Mouse (Mus musculus): ENCODE results near the gene Serpina1c.
"Not testable (repeated sequence)": the region's sequence is repeated elsewhere in the genome, so short reads cannot be mapped to it uniquely, and the experiment has no call there.

The Serpina1c gene

GRCm38 (mm10) chr12:103904837-103905340 is at the start of gene Serpina1c:
Serpina1c (minus strand) TSS chr12:103904887.
- DNase-seq (ENCODE audit: extremely low read depth, low read depth): not testable (repeated sequence)

DNA sequence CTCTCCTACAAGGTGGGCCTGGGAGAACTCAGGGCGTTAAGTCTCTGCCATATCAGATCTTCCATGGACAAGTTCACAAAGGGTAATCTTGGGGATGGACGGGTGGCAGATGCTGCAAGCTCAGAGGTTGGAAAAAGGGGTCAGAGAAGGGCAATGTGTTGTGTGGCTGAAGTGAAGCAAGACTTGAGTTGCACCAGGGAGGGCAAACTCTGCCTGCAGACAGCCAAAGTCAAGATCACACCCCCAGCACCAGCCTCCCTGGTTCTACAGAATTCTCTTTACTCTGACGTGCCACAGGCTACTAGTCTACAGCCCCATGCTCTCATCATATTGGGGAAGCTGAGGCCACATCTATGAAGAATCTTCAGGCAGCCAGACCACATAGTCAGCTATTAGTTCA is 48.3 kb upstream of the Serpina1c start:
- DNase-seq (ENCODE audit: extremely low read depth, low read depth): not testable (repeated sequence)

DNA sequence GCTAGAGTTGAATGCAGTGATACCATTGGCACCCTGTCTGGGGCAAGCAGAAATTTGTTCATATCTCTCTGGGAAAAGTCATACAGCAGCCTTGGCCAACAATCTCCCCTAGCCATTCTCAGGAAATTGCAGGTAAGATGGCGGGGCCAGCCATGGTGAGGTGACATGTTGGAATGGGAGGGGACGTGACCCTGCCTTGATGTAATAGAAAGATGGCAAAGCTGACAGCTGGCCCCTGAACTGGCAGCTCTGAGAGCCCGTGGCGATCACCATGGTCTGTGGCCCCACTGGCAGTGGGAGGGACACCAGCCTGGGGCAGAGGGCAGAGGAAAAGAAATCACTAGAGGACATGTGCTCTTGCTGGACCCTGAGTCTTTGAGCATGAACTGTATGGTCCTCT is 41.6 kb upstream of the Serpina1c start:
- no peak for DNase-seq (ENCODE audit: extremely low read depth, low read depth)

GRCm38 (mm10) chr12:103909181-103909580 is 4.5 kb upstream of the Serpina1c start:
- not testable (repeated sequence) for DNase-seq (ENCODE audit: extremely low read depth, low read depth)

- DNase-seq (ENCODE audit: extremely low read depth, low read depth): not testable (repeated sequence)
Measured at GRCm38 (mm10) chr12:103907746-103908145, 3.1 kb upstream of the Serpina1c start.

- DNase-seq (ENCODE audit: extremely low read depth, low read depth): not testable (repeated sequence)
Measured at GRCm38 (mm10) chr12:103901929-103902328, 2.8 kb downstream of the Serpina1c start.

- DNase-seq (ENCODE audit: extremely low read depth, low read depth): not testable (repeated sequence)
Measured at GRCm38 (mm10) chr12:103866873-103867272, 37.8 kb downstream of the Serpina1c start.

DNA sequence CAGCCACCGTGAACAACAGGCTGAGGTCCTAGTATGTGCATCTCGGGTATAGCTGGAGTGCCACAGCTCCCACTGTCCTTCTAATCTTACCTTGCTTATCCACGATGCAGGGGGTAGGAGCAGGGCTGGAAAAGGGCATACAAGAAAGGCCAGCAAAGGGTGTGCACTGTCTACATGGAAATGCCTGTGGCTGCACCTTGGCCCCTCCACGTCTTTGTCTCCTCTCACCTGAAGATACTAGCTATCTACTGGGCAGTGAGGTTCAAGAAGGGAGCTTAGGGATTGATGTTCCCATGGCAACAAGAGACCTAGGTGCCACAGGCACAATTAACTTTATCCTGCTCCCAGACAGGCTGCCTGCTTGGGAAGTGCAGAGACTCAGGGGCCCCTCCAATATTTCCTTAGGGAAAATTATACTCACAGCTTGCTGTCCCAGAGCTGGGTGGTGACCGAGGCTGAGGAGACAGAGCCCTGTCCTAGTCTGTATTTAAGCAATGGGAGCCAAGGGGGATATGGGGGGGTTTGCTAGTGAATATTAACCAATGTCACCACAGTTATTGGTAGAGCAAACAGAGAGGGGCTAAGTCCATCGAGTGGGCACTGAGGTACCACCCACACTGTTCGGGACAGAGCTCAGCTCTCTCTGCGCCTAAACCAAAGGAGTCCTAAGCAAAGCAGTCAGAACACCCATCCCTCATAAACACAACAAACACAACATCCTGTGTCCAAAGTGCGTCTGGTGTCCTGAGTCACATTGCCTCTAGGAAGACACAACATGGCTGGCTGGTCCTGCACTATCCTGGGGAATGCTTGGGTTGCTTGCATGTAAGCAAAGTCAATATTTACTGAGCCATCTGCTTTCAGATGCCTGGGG is 41.3 kb downstream of the Serpina1c start, which contains the start of gene Serpina1a:
TSS of gene Serpina1a (minus strand) at position 462 of the 874 bp plus-strand sequence.
- DNase-seq (ENCODE audit: extremely low read depth, low read depth): not testable (repeated sequence)

- no peak for DNase-seq (ENCODE audit: extremely low read depth, low read depth)
Measured at GRCm38 (mm10) chr12:103860976-103861375, 43.7 kb downstream of the Serpina1c start.

DNA sequence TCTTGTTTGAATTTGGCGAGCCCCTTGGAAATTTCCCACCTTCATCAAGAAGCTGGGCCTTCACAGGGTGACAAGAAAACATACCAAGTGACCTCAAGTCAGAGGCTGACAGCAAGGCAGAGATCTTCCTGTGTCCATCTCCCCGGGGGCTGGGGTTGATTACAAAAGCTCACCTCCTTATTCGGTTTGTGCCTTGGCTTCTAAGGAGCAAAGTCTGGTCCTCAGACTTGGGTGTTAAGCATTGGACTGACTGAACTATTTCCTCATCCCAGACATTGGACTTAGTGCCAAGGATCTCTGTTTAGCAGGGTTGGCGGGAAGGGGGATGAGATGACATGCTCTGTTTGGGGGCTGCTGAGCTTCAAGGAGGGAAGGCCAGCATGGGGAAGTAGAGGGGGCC is 44.1 kb downstream of the Serpina1c start:
- DNase-seq (ENCODE audit: extremely low read depth, low read depth): not testable (repeated sequence)

DNA sequence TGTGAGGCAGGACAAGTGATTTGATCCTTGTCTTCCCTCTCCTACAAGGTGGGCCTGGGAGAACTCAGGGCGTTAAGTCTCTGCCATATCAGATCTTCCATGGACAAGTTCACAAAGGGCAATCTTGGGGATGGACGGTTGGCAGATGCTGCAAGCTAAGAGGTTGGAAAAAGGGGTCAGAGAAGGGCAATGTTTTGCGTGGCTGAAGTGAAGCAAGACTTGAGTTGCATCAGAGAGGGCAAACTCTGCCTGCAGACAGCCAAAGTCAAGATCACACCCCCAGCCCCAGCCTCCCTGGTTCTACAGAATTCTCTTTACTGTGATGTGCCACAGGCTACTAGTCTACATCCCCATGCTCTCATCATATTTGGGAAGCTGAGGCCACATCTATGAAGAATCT is 45.1 kb downstream of the Serpina1c start:
- not testable (repeated sequence) for DNase-seq (ENCODE audit: extremely low read depth, low read depth)

DNA sequence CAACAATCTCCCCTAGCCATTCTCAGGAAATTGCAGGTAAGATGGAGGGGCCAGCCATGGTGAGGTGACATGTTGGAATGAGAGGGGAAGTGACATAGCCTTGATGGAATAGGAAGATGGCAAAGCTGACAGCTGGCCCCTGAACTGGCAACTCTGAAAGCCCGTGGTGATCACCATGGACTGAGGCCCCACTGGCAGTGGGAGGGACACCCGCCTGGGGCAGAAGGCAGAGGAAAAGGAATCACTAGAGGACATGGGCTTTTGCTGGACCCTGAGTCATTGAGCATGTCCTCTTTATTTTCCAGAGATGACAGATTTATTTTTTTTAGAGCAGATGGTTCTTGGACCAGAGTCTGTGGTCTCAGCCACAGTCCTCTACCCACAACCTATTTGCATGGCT is 51.7 kb downstream of the Serpina1c start:
- DNase-seq (ENCODE audit: extremely low read depth, low read depth): not testable (repeated sequence)

All from MEL-GATA-1-ER (cell line).